20 mouse cellular contexts compared by ENCODE assay signal in genomic region chr6:127790023-127790422, GRCm38 (mm10). TPM values are rescaled to one million over a fixed set of nuclear protein-coding genes. Genes with fewer than 3 reads are reported as not detected.
A peak's percentile ranks its signal among the peaks of the same experiment; 100 is the strongest.
DNase-seq lines count a peak whose midpoint lies in the region; ATAC-seq and TF ChIP-seq lines count a peak whose summit lies in the region.
"Had no signal": no experiment of that assay in that cellular context is flagged by ENCODE, and none has a peak within 500 bp of the region (broad histone marks: within the 10 kb centered on the region; RNA-seq: fewer than 3 reads in every experiment).

No protein-coding gene starts in this region.

- dilution Hi-C loops in CH12.LX (cut with MboI; ENCODE audit: extremely low pct_ligation_motif_present, extremely low pct_unique_long_range_greater_than_20kb, low sequenced_read_pairs) = no loop called here

- TF ChIP-seq CTCF in gastrocnemius, adult 2 months (IDR thresholded peaks at IDR 0.05) = no peak
- 0 out of 4 replicates have a peak, but pooled peaks of 1 of the 2 experiments have one; percentile 5 for TF ChIP-seq CTCF in CH12.LX (conservative IDR thresholded peaks at IDR 0.05 in 1 of 2, IDR thresholded peaks at IDR 0.05 in 1 of 2; ENCODE audit: low read depth in 2 of 2, low read length in 2 of 2)
- TF ChIP-seq CTCF in hindbrain, postnatal 0 days (IDR thresholded peaks at IDR 0.05; ENCODE audit: low read depth) = no peak

- no peak overlapping the region for H3K9ac ChIP-seq in CH12.LX (ENCODE audit: insufficient read depth, low read depth)
- no peak overlapping the region for H3K9ac ChIP-seq in hindbrain, postnatal 0 days (replicated peaks; ENCODE audit: low read length)
- H3K9ac ChIP-seq: embryonic facial prominence, embryonic 15.5 days; forebrain, postnatal 0 days; liver, embryonic 13.5 days; midbrain, embryonic 13.5 days; neural tube, embryonic 12.5 days had no signal

- DNase-seq in gastrocnemius, adult 18-20 months (ENCODE audit: low spot score) = peak; percentile 1
- DNase-seq in gastrocnemius, adult 2 months = no peak
- peak; percentile 88 for DNase-seq in CH12.LX (ENCODE audit: extremely low read depth)
- peak; percentile 73 for DNase-seq in lung, postnatal 36 days
- DNase-seq in ovary, postnatal 14 days (ENCODE audit: low spot score) = no peak
- DNase-seq in cerebellum, postnatal 14 days = no peak
- DNase-seq in hindbrain, postnatal 0 days (ENCODE audit: low spot score) = no peak
- DNase-seq: forebrain, postnatal 0 days; gastrocnemius, postnatal 36 days; layer of hippocampus, postnatal 36 days; liver, embryonic 13.5 days; spleen, adult 18-20 months; thymus, adult 18-20 months had no signal

- H3K79me2 ChIP-seq in CH12.LX (replicated peaks; ENCODE audit: control insufficient read depth, extremely low read depth, insufficient read depth, poor library complexity, severe bottlenecking) = no peaks in the 10 kb centered on the region

- H3K27me3 ChIP-seq in CH12.LX (replicated peaks) = peaks cover 32% of the 10 kb centered on the region
- H3K27me3 ChIP-seq in hindbrain, postnatal 0 days (ENCODE audit: insufficient read depth, low read length) = no peaks in the 10 kb centered on the region
- H3K27me3 ChIP-seq: embryonic facial prominence, embryonic 15.5 days; liver, embryonic 13.5 days; midbrain, embryonic 13.5 days; neural tube, embryonic 12.5 days had no signal

- TF ChIP-seq EP300 in CH12.LX (IDR thresholded peaks at IDR 0.05; ENCODE audit: low read length) = peak; percentile 60

- intact Hi-C loops in gastrocnemius, adult 2 months (cut with DNase I) = no loop called here

- no peak overlapping the region for H3K4me3 ChIP-seq in gastrocnemius, adult 2 months
- no peak overlapping the region for H3K4me3 ChIP-seq in CH12.LX (replicated peaks in 1 of 3; ENCODE audit: low read depth in 2 of 3, low read length in 2 of 3, poor library complexity in 1 of 3)
- H3K4me3 ChIP-seq in hindbrain, postnatal 0 days (ENCODE audit: low read length) = no peak overlapping the region
- H3K4me3 ChIP-seq: embryonic facial prominence, embryonic 15.5 days; liver, embryonic 13.5 days; midbrain, embryonic 13.5 days; neural tube, embryonic 12.5 days had no signal

- peaks cover 5 to 24% of the 10 kb centered on the region in 2 experiments for H3K4me1 ChIP-seq in CH12.LX (ENCODE audit: control insufficient read depth in 1 of 2, insufficient read depth in 2 of 2)
- no peaks in the 10 kb centered on the region for H3K4me1 ChIP-seq in hindbrain, postnatal 0 days (ENCODE audit: insufficient read depth, low read length)
- H3K4me1 ChIP-seq: embryonic facial prominence, embryonic 15.5 days; liver, embryonic 13.5 days; neural tube, embryonic 12.5 days had no signal

- ATAC-seq in hematopoietic stem cell, adult 5-6 weeks (replicated peaks in 1 of 2; ENCODE audit: insufficient read depth in 1 of 2, low FRiP score in 2 of 2, low TSS enrichment in 1 of 2, low read depth in 1 of 2, poor library complexity in 2 of 2, severe bottlenecking in 2 of 2) = peak; percentile 12 to 45; a peak in 1 of 4 replicates
- ATAC-seq in hindbrain, postnatal 0 days = no peak
- ATAC-seq: forebrain, postnatal 0 days; hindbrain, embryonic 16.5 days; midbrain, embryonic 13.5 days had no signal

- TF ChIP-seq RAD21 in CH12.LX (IDR thresholded peaks at IDR 0.05; ENCODE audit: low read depth, low read length) = no peak

- no peak for TF ChIP-seq POLR2A in CH12.LX (IDR thresholded peaks at IDR 0.05; ENCODE audit: low read depth, low read length)

- no peaks in the 10 kb centered on the region for H3K36me3 ChIP-seq in CH12.LX (replicated peaks in 1 of 2; ENCODE audit: control insufficient read depth in 1 of 2, insufficient read depth in 1 of 2, low read length in 1 of 2)
- H3K36me3 ChIP-seq in hindbrain, postnatal 0 days (ENCODE audit: insufficient read depth, low read length) = no peaks in the 10 kb centered on the region
- H3K36me3 ChIP-seq: embryonic facial prominence, embryonic 15.5 days; liver, embryonic 13.5 days; midbrain, embryonic 13.5 days; neural tube, embryonic 12.5 days had no signal

- in situ Hi-C loops in CH12.LX (cut with MboI; ENCODE audit: low pct_ligation_motif_present, low pct_unique_long_range_greater_than_20kb, low sequenced_read_pairs) = no loop called here

- peak overlapping the region; percentile 3 for H3K4me2 ChIP-seq in CH12.LX (ENCODE audit: insufficient read depth, low read depth, poor library complexity, severe bottlenecking)
- no peak overlapping the region for H3K4me2 ChIP-seq in hindbrain, postnatal 0 days (ENCODE audit: low read depth, low read length)
- H3K4me2 ChIP-seq: embryonic facial prominence, embryonic 15.5 days; liver, embryonic 13.5 days; midbrain, embryonic 13.5 days; neural tube, embryonic 12.5 days had no signal

- no peaks in the 10 kb centered on the region for H3K9me3 ChIP-seq in CH12.LX (replicated peaks; ENCODE audit: low read length)
- no peaks in the 10 kb centered on the region for H3K9me3 ChIP-seq in hindbrain, postnatal 0 days (ENCODE audit: low read length)
- H3K9me3 ChIP-seq: embryonic facial prominence, embryonic 15.5 days; liver, embryonic 13.5 days; midbrain, embryonic 13.5 days; neural tube, embryonic 12.5 days had no signal

- H3K27ac ChIP-seq in gastrocnemius, adult 2 months = no peak overlapping the region
- H3K27ac ChIP-seq in CH12.LX (ENCODE audit: insufficient read depth, low read depth) = no peak overlapping the region
- H3K27ac ChIP-seq in hindbrain, postnatal 0 days = no peak overlapping the region
- H3K27ac ChIP-seq: embryonic facial prominence, embryonic 15.5 days; liver, embryonic 13.5 days; midbrain, embryonic 13.5 days; neural tube, embryonic 12.5 days had no signal

- WGBS in hindbrain, postnatal 0 days = 84% methylated on average over 13 of the region's 13 CpGs

TF ChIP-seq in CH12.LX, 34 proteins besides CTCF, POLR2A, EP300 and RAD21:
- no peak for TF ChIP-seq SMC3 (IDR thresholded peaks at IDR 0.05; ENCODE audit: low read depth, low read length)
- no peak for TF ChIP-seq GABPA (IDR thresholded peaks at IDR 0.05; ENCODE audit: insufficient replicate concordance, low read depth, low read length)
- no peak for TF ChIP-seq HCFC1 (IDR thresholded peaks at IDR 0.05; ENCODE audit: low read depth, low read length)
- no peak for TF ChIP-seq CHD1 (IDR thresholded peaks at IDR 0.05; ENCODE audit: low read depth, low read length)
- TF ChIP-seq NELFE (IDR thresholded peaks at IDR 0.05; ENCODE audit: low read depth, low read length) = no peak
- peak; percentile 83 for TF ChIP-seq BHLHE40 (IDR thresholded peaks at IDR 0.05; ENCODE audit: low read depth, low read length)
- TF ChIP-seq ZNF384 (IDR thresholded peaks at IDR 0.05; ENCODE audit: low read depth, low read length) = no peak
- TF ChIP-seq UBTF (IDR thresholded peaks at IDR 0.05; ENCODE audit: low read depth, low read length) = no peak
- TF ChIP-seq JUN (IDR thresholded peaks at IDR 0.05; ENCODE audit: insufficient read depth, low read depth, low read length) = peak; percentile 65; the same call in 1 of the 2 replicates
- no peak for TF ChIP-seq MYC (IDR thresholded peaks at IDR 0.05; ENCODE audit: low read depth, low read length)
- TF ChIP-seq MXI1 (IDR thresholded peaks at IDR 0.05; ENCODE audit: low read depth, low read length) = no peak
- peak; percentile 36; the same call in 1 of the 2 replicates for TF ChIP-seq ELF1 (IDR thresholded peaks at IDR 0.05; ENCODE audit: low read depth, low read length)
- TF ChIP-seq TBP (conservative IDR thresholded peaks at IDR 0.05; ENCODE audit: low read depth, low read length) = no peak
- no peak for TF ChIP-seq ETS1 (conservative IDR thresholded peaks at IDR 0.05; ENCODE audit: low read depth, low read length)
- TF ChIP-seq PAX5 (IDR thresholded peaks at IDR 0.05; ENCODE audit: low read length) = no peak
- no peak for TF ChIP-seq KAT2A (IDR thresholded peaks at IDR 0.05; ENCODE audit: insufficient replicate concordance, low read length)
- no peak for TF ChIP-seq SIN3A (IDR thresholded peaks at IDR 0.05; ENCODE audit: low read length)
- TF ChIP-seq NRF1 (IDR thresholded peaks at IDR 0.05; ENCODE audit: low read depth, low read length) = no peak
- no peak for TF ChIP-seq ZC3H11A (IDR thresholded peaks at IDR 0.05; ENCODE audit: low read depth, low read length)
- no peak for TF ChIP-seq ZKSCAN1 (IDR thresholded peaks at IDR 0.05; ENCODE audit: borderline replicate concordance, low read depth, low read length)
- TF ChIP-seq MAX (IDR thresholded peaks at IDR 0.05; ENCODE audit: low read length) = no peak
- no peak for TF ChIP-seq RCOR1 (conservative IDR thresholded peaks at IDR 0.05; ENCODE audit: low read depth, low read length)
- no peak for TF ChIP-seq POLR2AphosphoS2 (IDR thresholded peaks at IDR 0.05; ENCODE audit: low read depth, low read length)
- peak; percentile 90 for TF ChIP-seq IRF4 (IDR thresholded peaks at IDR 0.05; ENCODE audit: low read depth, low read length)
- TF ChIP-seq E2F4 (IDR thresholded peaks at IDR 0.05; ENCODE audit: insufficient replicate concordance, low read depth, low read length) = no peak
- no peak for TF ChIP-seq TCF12 (IDR thresholded peaks at IDR 0.05; ENCODE audit: low read depth, low read length)
- TF ChIP-seq JUND (conservative IDR thresholded peaks at IDR 0.05; ENCODE audit: low read depth, low read length) = peak; percentile 59
- TF ChIP-seq CHD2 (IDR thresholded peaks at IDR 0.05; ENCODE audit: low read length) = no peak
- no peak for TF ChIP-seq MAFK (IDR thresholded peaks at IDR 0.05; ENCODE audit: insufficient replicate concordance, low read length)
- no peak for TF ChIP-seq MEF2A (IDR thresholded peaks at IDR 0.05; ENCODE audit: borderline replicate concordance, low read depth, low read length)
- TF ChIP-seq MAZ (IDR thresholded peaks at IDR 0.05; ENCODE audit: low read depth, low read length) = no peak
- no peak for TF ChIP-seq ZMIZ1 (IDR thresholded peaks at IDR 0.05; ENCODE audit: low read depth, low read length)
- TF ChIP-seq USF1 (IDR thresholded peaks at IDR 0.05; ENCODE audit: low read depth, low read length) = no peak
TF ChIP-seq in CH12.LX: peak in this region for 5.

RNA-seq across cellular contexts. Expression of gene Prmt8, which starts 20.8 kb away (rescaled TPM):
- total RNA-seq in gastrocnemius, adult 18-20 months (2021) = not detected
- not detected for total RNA-seq in gastrocnemius, adult 2 months (2021)
- total RNA-seq in CH12.LX (2012; rRNA removed) (not detected in 2 replicates), CH12.LX (2014; rRNA removed) (not detected in 2 replicates)
- polyA plus RNA-seq in CH12.LX (2012; ENCODE audit: insufficient read length, low read depth) = not detected in 2 replicates
- total RNA-seq in hematopoietic stem cell, adult 5-6 weeks (2017) = not detected in 2 replicates
- total RNA-seq in hindbrain, postnatal 0 days (2014; rRNA removed) = 24.9 and 28.7 TPM in 2 replicates
- 31.7 and 35.5 TPM in 2 replicates for polyA plus RNA-seq in hindbrain, postnatal 0 days (2015; fragmentation: Nextera tagmentation; extraction: Ambion mirVana)
- total RNA-seq: gastrocnemius, postnatal 36 days had no signal
- polyA plus RNA-seq: heart, embryonic 16.5 days; kidney, embryonic 14.5 days had no signal

Comparison
In these comparisons a context has a peak if more than half of its experiments do, and no peak if none do; other contexts are left out.
1. DNase-seq: peak in gastrocnemius, adult 18-20 months (single experiment), CH12.LX (single experiment) and lung, postnatal 36 days (single experiment); none in gastrocnemius, adult 2 months (single experiment), ovary, postnatal 14 days (single experiment), cerebellum, postnatal 14 days (0 of 2) and hindbrain, postnatal 0 days (single experiment).
2. RNA of gene Prmt8, which starts 20.8 kb away (total RNA-seq): 24.9 to 28.7 TPM in hindbrain, postnatal 0 days; not detected in gastrocnemius, adult 18-20 months, not detected in gastrocnemius, adult 2 months, not detected in CH12.LX and not detected in hematopoietic stem cell, adult 5-6 weeks; every median in the first group is over 10 times any median in the second.